Mouse (Mus musculus) layer of hippocampus, adult 8-10 months (tissue): ENCODE results near the gene Hspa12b. TPM values are rescaled to one million over a fixed set of nuclear protein-coding genes. Genes with fewer than 3 reads are reported as not detected.

Experiments
- DNase-seq, 2 experiments: peaks; one replicate each; pipeline ENCODE4 v3.0.0; 2022; ENCODE audit warnings: low spot score in 2 of 2
- total RNA-seq, 4 experiments: library from RNA; stranded (reverse); gene quantifications; 2 replicates each; pipeline ENCODE4 v1.2.4; 2022

The Hspa12b gene
- total RNA-seq, 4 experiments from 2014 or later: 8.8 to 11.8 (median 9.6) TPM

DNA sequence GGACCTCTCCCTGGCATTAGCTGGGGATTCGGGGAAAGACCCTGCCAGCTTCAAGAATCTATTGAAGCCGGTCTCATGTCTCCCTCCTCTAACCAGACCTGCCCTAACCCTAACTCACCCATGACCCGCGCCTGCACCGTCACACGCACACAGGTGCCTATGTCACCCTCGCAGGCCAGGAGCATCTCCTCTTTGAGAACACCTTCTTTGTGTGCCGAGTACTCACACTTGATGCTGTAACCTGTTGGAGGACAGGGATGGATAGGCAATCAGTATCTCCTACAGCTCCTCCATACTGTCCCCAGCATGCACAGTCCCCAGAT, 19.9 kb downstream of the Hspa12b start:
- DNase-seq: no peak

DNA sequence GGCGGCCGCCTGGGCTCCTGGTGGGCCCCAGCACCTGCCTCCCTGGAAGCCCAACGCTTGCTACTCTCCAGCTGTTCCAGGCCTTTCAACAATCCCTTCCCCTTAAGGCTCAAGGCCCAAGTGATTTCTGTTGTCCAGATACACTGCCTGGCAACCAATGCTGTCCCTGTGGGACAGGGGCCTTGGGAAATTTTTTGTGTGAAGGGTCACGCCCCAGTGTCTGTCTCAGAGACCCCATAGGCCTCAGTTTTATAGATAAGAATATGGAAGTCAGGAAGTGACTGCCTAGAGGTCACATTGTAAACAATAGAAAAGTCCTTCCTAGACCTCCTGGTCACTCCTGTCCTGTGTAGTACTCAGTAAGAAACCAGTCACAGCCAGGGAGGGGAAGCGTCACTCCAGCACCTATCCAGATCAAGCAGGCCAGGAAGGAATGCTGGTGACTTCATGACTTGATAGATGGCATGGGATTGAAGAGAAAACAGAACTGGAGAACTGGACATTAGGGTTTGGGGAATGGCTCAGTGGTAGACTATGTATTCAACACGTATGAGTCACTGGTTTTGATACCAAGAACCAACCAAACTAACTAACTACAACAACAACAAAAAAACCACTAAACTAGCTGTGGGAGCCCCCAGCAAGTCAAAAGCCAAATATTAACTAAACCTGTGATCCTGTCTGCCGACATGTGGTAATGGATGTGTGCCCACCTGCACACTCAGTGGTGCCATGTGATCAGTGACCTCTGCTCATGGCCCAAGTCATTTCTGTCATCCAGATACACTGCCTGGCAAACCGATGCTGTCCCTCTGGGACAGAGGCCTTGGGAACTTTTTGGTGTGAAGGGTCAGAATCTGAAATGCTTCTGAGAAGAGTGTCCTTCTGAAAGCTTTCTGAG, 21.5 kb downstream of the Hspa12b start:
- DNase-seq: no peak

DNA sequence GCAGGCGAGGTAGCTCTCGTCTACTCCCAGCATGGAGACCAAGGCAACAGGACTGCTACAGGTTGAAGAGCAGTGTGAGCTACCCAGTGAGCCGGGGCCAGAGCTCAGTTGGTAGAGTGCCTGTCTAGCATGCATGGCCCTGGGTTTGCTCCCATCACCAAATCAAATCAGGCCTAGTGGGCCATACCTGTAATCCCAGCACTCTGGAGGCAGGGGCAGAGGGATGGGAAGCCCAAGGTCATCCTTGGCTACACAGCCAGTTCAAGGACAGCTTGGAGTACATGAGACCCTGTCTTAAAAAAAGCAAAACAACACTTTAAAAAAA, 22.1 kb downstream of the Hspa12b start:
- DNase-seq: no peak

DNA sequence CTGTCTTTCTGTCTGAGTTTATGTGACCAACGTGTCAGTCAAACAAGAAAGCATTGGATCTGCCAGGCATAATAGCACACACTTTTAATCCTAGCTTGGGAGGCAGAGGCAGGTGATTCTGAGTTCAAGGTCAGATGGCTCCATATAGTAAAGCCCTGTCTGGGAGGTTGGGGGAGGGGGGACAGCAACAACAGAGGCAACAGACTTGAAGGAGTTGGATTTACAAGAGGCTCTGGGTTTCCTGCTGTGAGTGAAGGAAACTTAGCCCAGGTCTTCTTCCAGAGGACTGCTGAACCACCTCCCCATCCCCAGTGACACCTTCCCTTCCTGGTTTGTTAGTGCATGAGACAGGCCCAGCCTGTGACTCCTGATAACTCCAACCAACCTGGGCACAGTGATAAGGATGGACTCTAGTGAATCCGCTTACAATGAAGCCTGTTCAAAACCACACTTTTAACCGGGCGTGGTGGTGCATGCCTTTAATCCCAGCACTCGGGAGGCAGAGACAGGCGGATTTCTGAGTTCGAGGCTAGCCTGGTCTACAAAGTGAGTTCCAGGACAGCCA, 25.2 kb downstream of the Hspa12b start:
- no peak for DNase-seq

DNA sequence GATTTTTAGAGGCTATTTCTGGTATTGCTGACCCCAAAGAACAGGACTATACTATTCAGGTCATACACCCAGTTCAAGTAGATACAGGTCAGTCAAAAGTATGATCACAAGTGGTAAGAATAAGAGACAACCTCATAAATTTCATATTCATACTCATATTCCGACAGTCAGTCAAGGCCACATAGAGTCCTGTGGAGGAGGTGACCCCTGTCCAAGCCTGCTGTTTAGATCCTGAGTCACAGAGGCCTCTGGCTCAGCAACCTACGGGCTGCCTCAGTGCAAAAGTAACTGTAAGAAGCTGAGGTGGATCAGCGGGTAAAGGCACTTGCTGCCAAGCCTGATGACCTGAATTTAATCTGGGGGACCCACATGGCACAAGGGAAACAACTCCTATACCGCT, 27.0 kb downstream of the Hspa12b start:
- DNase-seq: no peak

DNA sequence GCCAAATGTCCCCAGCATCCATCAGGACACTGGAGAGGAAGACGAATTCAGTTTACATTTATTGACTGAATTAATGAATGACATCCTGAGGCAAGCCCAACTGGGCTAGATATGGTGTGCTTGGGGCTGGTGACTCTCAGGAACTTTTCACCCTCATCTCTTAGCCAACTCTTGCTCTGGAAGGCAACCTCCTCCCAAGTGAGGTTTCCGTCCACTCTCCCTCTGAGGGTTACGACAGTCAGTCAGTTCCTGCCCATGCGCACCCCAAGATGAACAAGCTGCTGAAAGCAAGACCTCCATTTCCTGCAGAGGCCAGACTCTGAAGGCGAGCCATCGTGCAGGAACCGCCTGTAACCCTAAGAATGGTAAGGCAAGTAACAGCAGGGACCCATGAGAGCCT, 29.9 kb downstream of the Hspa12b start:
- DNase-seq: no peak

DNA sequence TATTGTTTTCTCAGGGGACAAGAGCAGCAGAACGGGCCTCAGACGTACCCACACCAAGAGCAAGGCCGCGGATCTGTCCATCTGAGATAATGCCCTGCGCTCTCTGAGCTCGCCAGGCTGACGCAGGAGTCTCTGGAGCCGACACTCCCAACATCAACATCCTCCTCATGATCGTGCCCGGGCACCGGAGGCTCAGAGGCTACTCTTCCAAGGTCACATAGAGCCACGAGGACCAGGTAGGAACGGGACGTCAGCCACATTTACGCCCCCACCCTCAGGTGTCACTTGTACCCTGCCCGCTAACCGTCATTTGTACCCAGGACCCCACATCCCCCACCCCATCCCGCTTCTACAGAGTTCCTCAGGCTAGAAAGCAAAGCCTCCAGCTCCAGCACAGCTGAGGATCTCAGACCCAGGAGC, 32.4 kb downstream of the Hspa12b start:
- DNase-seq: no peak

DNA sequence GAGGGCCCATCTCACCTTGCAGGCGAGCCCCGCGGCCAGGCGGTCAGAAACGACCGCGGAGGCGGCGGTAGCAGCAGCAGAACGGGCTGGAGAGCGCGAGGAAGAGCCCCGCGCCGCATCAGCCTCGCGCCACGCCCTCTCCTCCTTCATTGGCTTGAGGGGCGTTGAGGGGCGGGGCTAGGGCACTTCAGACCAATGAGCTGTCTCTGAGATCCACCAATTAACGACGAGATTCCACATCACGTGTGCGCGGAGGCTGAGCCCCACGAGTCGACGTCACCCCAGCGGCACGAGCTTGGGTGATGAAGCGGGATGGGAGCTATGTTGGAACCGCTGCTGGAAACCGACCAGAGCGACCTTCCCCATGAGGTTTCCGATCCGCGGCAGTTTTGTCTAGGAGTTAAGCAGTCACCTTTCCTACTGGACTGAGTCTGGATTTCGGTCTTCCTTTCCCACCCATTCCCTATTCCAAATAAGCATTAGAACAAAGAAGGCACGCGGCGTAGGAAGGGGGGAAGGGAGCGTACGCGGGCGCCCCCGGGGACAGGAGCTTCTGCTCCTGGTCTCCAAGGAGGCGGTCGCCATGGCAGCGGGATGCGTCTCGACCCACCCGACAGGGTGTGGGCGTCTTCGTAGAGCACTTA, 33.0 kb downstream of the Hspa12b start, which contains the start of gene 1700037H04Rik:
TSS of gene 1700037H04Rik (minus strand) at position 144 of the 644 bp plus-strand sequence.
- DNase-seq: peak; percentile 94 to 96

DNA sequence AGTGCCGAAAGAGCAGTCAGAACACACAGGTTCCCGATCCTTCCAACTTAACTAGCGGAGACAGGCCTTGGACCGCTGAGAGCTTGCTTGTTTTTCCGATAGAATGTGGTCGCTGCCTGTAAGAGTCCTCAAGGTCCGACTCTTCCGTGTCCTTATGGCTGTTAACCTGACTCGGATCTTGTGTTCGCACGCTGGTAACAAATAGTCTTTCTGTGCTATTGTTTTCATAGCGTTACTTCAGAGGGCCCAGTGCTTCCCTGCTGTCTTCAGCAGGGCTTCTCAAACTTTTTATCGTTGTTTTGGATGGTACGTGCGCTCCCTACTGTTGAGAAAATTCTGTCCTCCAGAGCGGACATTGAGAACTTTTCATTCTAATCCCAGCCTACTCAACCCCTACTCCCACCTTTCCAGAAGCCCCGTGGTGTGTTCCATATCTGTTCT, 33.6 kb downstream of the Hspa12b start:
- DNase-seq: no peak

DNA sequence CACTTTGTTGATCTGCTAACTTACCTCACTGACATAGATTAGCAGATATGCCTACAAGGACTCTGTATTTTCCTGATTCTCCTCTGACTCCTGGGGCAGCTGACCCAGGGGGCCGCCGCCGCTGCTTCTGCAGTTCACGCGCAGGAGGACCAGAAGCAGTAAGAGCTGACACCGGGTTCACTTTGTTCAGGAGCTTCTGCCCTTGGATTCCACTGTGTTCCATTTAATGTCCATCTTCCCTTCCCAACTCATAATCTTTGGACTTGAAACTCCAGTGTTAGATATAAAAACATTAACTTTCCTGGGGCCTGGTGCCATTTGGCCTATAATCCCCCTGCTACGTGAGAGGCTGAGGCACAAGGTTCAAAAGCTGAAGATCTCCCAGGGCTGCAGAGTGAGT, 36.8 kb downstream of the Hspa12b start:
- DNase-seq: no peak

DNA sequence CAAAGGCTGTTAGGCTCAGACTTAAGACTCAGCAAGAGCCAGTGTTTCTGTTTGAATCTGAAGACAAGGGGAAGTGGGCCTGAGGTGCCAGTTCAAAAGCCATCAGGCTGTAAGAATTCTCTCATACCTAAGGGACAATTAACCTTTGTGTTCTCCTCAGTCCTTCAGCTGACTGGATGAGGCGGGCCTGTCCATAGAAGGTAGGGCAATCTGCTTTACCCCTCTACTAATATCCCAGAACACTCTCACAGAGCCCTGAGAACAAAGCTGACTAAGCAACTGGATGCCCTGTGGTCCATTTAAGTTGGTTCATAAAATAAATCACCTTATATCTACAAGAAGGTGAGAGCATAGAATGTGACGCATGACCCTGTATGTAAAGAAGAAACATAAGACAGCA, 39.1 kb downstream of the Hspa12b start:
- DNase-seq: no peak

DNA sequence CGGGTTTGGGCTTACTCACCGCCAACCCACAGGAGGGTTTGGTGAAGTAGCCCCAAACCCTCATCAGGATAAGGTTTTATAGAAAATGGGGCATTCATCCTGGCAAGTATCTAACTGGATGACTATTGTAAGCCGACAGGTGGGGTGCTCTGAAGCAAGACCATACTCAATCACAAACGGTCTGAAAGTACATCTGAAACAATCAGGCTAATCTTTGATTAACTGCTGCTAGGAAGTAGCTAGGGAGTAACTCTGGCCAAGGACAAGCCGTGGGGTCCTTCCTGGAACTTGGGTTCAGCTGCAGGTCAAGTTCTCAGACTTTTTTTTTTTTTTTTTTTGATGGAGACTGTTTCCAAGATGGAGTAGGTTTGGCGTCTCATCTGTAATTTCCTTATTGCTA, 40.9 kb downstream of the Hspa12b start:
- no peak for DNase-seq

DNA sequence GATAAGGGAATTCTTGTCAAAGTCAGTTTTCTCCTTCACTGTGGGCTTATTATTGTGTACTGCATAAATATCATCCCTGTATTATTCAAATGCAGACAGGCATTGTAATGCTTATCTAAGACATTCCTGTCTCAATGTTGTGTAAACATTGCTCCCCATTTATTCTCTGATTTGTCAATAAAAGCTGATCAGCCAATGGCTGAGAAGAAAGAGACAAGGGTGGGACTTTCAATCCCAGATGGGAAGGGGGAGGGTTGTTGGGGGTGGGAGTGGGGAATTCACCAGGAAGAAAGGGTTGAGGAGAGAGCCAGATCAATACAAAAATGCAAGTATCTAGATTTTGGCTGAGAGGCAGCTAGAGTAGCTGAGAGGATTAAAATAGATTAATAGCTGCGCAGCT, 41.8 kb downstream of the Hspa12b start:
- no peak for DNase-seq

DNA sequence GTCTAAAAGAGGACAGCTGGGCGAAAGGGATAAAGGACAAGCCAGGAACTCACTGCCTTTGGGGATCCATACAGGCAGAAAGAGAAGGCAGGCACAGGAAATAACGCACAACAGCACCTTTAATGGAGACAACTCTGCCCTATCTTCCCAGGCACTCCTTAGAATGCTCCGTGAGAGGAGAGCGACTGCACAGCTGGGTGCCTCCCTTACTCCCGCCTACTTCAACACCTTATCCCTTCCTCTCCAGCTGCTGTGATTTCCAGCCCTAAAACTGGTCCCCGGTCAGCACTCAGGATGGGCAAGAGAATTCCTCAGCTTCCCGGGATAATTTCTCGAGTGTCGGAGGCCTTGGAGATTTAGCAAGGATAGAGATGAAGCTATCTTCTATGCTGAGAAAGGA, 43.9 kb downstream of the Hspa12b start:
- no peak for DNase-seq

DNA sequence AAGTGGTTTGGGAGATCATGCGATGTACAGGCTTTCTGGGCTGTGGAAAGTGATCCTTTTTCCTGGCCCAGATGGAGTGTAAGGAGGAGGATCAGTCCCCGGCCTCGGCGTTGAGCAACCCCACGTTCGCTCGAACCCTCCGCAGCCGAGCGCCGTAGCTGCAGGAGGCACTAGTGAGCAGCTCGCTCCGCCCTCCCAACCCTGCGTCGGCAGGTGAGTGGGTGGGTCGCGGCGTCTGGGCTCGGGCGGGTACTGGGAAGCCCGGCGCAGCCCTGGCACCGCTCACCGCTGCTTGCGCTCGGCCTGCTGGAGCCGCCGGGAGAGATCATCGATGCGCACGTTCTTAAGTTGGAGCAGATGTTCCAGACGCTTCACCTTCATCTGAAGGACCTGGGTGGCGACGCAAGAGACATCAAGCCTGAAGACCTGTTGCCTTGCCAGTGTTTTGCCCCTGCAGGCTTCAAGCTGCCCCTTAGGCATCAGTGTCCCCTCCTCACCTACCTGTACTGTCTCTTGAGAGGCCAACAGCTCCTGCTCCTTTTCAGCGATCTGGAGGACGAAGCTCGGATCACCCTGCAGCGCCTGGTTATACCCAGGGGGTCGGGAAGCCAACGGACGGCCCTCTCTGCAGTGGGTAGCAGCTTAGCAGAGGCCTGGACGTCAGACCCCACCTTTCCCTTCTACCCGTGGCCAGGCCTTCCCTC, 44.5 kb downstream of the Hspa12b start:
- DNase-seq: peak; percentile 71 to 73

DNA sequence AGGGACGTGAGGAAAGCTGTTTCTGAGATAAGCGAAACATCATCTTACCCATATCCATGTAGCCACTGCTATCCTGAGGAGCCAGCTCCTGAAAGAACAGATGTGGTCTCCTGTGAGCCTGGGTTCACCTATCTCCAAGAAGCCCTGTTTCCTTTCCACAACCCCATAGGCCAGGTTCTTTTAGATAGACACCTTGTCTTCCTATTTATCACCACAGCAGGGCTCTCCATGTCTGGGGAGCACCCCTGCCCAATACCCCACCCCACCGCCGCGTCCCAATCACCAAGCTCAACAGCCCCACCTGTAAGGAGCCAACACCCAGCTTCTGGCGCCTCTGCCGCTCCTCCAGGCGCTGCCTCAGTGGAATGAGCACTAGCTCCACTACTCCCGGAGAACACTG, 45.2 kb downstream of the Hspa12b start:
- DNase-seq: no peak

DNA sequence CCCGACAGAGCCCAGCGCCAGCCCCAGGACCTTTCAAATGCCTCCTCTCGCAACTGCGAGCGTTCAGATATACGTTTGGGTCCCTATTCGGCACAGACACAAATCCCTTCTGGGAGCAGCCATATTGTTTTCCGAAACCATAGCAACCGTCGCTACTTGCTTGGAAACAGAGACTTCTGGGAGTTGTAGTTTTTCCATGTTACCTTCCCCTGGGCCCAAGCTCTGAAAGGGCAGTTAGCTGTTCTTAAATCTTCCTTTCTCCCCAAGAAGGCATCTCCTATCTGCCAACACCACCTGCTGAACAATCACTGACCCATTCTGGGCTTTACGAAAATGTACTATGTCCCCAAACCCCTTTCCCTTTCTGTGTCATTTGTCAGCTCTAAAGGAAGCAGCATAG, 47.6 kb downstream of the Hspa12b start:
- DNase-seq: peak; percentile 69 to 72

DNA sequence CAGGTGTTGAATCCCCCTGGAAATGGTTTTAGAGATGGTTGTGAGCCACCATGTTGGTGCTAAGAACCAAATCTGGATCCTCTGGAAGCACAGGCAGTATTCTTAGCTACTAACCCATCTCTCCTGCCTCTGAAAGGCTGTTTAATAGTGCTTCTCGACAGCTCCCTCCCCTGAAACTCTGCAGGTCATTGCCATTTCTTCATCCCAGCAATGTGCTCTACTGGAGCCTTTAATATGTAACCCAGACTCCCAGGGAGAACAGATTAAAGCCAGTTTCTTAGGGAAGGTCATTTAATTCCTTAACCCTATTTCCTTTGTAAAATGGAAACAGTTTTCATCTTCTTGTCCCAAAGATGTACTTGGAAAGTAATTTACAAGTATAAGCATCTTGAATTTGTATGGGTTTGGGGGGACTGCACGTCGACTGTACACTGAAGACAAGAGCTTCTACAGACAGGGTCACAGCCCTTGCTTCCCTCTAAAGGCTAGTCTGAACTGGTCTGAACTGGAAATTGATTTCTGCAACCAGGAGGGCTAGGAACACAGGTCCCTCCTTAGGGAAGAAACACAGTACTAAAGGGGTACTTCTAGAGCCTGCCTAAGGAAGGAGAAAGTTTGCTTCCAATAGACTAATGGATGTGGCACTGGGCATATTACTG, 48.3 kb downstream of the Hspa12b start:
- no peak for DNase-seq

DNA sequence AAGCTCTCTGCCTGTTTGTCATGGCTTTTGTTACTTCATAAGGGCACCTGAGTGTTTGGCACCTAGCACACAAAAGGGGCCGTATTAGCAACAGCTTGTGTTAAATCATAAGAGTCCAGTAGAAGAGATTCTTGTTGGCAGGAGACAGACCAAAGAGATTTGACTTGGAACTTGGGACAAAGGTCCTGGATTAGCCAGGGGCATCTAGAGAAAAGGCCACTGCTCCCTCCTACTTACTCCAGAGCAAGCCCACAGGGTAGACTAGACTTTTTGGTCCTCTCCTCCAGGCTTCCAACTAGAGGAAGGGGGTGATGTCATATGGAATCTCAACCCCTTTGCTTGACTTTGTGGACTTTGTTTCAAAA, 48.8 kb downstream of the Hspa12b start:
- DNase-seq: no peak

DNA sequence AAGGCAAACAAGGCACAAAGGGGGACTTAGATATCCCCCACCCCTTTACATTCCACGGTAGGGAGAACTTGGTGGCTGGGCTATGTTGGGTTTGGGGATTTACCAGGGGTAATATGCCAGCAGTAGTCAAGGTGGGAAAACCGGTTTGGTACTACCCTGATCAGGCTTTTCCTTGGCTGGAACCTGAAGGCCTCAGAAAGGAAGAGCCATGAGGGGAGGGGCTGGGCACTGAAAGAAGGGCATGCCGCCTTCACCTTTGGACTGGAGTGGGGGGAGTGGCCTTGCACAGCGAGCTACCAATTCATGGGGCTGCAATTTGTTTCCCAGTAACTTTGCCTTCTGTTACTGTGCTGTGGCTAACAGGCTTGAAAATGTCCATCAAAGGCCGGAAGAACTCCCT, 49.4 kb downstream of the Hspa12b start:
- DNase-seq: no peak

DNA sequence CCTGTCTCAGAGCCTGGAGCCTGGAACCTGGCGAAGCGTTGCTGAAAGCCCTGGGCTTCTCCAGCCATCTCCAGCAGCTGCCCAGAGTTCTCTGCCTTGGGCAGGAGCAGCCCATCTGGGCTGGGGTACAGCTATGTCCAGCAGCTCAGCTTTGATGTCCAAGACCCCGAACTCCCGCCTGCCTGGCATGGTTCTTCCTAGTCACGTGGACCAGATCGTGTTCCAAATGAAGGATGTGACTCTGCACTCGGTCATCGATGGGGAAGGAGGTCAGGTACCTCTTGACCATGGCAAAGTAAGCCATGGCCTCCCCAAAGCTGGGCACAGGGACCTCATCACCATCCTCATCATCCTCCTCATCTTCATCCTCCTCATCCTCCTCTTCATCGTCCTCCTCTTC, 50.9 kb downstream of the Hspa12b start:
- no peak for DNase-seq

DNA sequence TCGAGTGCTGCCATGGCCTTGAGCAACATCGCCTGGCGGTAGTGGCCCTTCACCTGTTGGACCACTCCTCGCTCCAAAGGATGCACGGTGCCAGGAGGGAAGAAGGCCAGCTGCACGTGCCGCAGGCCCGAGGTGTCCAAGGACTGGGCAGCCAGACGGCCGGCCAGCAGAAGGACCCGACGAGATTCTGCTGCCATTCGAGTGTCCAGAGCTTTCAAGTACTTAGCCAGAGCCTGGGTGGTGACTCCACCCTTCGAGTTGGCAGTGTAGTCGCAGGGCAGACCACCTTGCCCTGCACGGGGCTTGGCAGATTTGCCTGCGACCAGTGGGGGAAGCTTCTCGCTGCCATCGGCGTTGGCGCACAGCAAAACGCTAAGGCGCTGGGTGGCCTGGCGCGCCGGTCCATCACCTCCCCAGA, 51.8 kb downstream of the Hspa12b start:
- DNase-seq: no peak
